Mouse (Mus musculus): Measurements from ENCODE around the gene D930007J09Rik. TPM values are rescaled to one million over a fixed set of nuclear protein-coding genes. Genes with fewer than 3 reads are reported as not detected.

The D930007J09Rik gene
- polyA plus RNA-seq, 1 experiment from 2014 or later, result not detected

DNA sequence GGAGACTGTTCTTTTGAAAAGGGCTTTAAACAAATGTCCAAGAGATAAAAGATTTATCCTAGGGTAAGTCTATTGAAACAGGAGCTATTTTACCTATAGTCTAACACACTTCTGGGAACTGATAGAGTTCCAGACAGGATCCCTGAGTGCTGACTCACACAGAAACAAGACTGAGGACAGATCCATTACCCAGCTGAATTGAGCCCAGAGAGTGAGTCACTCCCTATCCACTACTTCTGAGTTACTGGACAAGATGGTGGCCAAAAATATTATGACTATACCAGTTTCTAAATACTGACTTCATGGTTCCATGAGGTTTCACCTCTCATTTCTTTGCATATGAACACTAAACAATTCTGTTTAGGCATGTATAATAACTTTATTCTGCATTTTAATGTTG, 43.6 kb upstream of the D930007J09Rik start:
- Histone ChIP-seq H3K9me3 (ENCODE audit: low read depth, low read length) (no peaks in the 10 kb centered on the region), H3K36me3 (ENCODE audit: insufficient read depth) (no peaks in the 10 kb centered on the region), H3K9ac (no peak overlapping the region), H3K4me1 (ENCODE audit: insufficient read depth) (no peaks in the 10 kb centered on the region; the same call in 1 of the 2 replicates), H3K4me3 (ENCODE audit: low read depth, low read length) (no peak overlapping the region), H3K27ac (ENCODE audit: low read depth) (no peak overlapping the region), H3K27me3 (ENCODE audit: insufficient read depth, low read length) (no peaks in the 10 kb centered on the region), H3K4me2 (no peak overlapping the region)
- ATAC-seq (ENCODE audit: insufficient read depth) (no peak), DNase-seq (no peak)
- TF ChIP-seq CTCF (IDR thresholded peaks at IDR 0.05; ENCODE audit: low read depth), result no peak

DNA sequence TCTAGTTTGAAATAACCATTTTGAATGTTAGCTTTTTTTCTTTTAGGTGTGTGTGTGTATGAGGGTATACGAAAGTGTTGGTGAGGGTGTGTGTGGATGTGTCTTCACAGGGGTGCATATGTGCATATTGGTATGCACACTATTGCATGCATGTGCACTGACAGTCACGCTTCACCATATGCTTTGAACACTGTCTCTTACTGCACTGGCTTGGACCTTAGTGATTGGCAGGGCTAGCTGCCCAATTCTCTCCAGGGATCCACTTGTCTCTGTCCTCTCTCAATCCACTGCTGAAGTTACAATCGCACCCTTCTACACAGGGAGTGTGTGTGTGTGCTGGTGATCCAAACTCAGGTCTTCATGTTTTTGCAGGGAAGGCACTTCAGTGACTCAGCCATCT, 38.7 kb upstream of the D930007J09Rik start:
- ATAC-seq (ENCODE audit: insufficient read depth) (no peak), DNase-seq (no peak)
- Histone ChIP-seq H3K4me3 (ENCODE audit: low read depth, low read length) (no peak overlapping the region), H3K9ac (no peak overlapping the region), H3K4me2 (no peak overlapping the region), H3K9me3 (ENCODE audit: low read depth, low read length) (no peaks in the 10 kb centered on the region), H3K27me3 (ENCODE audit: insufficient read depth, low read length) (no peaks in the 10 kb centered on the region), H3K27ac (ENCODE audit: low read depth) (no peak overlapping the region), H3K4me1 (ENCODE audit: insufficient read depth) (no peaks in the 10 kb centered on the region), H3K36me3 (ENCODE audit: insufficient read depth) (no peaks in the 10 kb centered on the region)
- WGBS, result 89% methylated on average over 3 of the region's 3 CpGs
- no peak for TF ChIP-seq CTCF (IDR thresholded peaks at IDR 0.05; ENCODE audit: low read depth)

DNA sequence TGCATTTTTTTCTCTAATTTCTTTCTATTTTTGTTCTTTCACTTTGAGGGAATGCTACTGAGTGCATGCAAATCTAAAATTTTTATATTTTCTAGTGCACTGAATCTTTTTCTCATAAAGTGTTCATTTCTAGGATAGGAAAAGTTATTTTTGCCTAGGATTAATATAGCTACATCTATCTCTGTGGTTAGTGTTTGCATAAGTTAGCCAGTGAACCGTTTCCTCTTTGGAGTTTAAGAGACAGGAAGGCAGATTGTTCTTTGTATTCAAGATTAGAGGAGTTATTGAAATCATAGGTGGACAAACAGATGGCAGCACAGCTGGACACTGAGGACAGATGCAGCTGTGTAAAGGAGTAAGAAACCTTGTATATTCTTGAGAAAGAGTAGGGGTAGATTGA, 36.7 kb upstream of the D930007J09Rik start:
- no peaks in the 10 kb centered on the region for H3K27me3 ChIP-seq (ENCODE audit: insufficient read depth, low read length)
- no peaks in the 10 kb centered on the region for H3K36me3 ChIP-seq (ENCODE audit: insufficient read depth)
- no peak for TF ChIP-seq CTCF (IDR thresholded peaks at IDR 0.05; ENCODE audit: low read depth)
- no peak overlapping the region for H3K4me3 ChIP-seq (ENCODE audit: low read depth, low read length)
- no peaks in the 10 kb centered on the region for H3K9me3 ChIP-seq (ENCODE audit: low read depth, low read length)
- no peak for ATAC-seq (ENCODE audit: insufficient read depth)
- H3K4me2 ChIP-seq, result no peak overlapping the region
- H3K27ac ChIP-seq (ENCODE audit: low read depth), result no peak overlapping the region
- H3K9ac ChIP-seq, result no peak overlapping the region
- no peak for DNase-seq
- WGBS, result 47% methylated on average over 1 of the region's 1 CpGs
- H3K4me1 ChIP-seq (ENCODE audit: insufficient read depth), result no peaks in the 10 kb centered on the region

DNA sequence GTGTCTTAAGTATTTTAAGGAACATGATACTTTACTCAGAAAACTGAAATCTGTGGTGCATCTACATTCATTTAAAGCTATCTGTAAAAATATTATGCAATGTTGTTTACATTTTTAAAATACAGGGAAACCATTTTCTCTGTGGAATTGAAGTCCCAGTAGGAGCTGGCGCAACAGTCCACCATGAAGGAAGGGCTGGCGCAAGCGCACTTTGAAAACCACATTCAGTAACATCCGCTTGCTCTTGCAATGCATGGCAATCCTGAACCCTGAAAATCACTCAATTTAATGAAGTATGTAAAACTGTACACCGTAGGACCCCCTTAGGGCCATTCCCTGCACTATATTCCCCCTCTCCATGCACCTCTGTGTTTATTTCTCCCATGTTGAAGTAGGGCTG, 31.9 kb upstream of the D930007J09Rik start:
- TF ChIP-seq CTCF (IDR thresholded peaks at IDR 0.05; ENCODE audit: low read depth), result no peak
- Histone ChIP-seq H3K27me3 (ENCODE audit: insufficient read depth, low read length) (no peaks in the 10 kb centered on the region), H3K9me3 (ENCODE audit: low read depth, low read length) (no peaks in the 10 kb centered on the region), H3K36me3 (ENCODE audit: insufficient read depth) (no peaks in the 10 kb centered on the region), H3K9ac (no peak overlapping the region), H3K4me1 (ENCODE audit: insufficient read depth) (no peaks in the 10 kb centered on the region), H3K4me3 (ENCODE audit: low read depth, low read length) (no peak overlapping the region), H3K27ac (ENCODE audit: low read depth) (no peak overlapping the region), H3K4me2 (no peak overlapping the region)
- WGBS, result 95% methylated on average over 5 of the region's 5 CpGs
- no peak for DNase-seq
- no peak for ATAC-seq (ENCODE audit: insufficient read depth)

DNA sequence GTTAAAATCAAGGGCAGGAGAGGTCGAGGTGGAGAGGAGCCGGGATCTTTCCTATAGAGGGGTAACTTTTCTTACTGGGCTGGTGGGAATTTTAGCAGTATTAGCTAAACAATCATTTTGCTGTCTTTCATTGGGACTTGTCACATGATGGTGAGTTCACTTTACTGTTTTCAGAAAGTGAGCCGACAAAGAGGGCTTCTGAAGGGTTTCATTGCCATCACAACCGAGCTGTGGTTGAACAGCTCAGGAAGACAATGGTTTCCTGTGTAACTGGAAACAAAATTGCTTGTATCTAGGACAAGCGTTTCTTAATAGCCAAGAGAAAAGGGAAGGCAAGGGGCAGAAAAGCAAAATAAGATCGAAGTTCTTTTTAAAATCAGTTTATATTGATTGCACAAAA, 30.6 kb upstream of the D930007J09Rik start:
- ATAC-seq (ENCODE audit: insufficient read depth) (no peak), DNase-seq (no peak)
- 72% methylated on average over 6 of the region's 6 CpGs for WGBS
- H3K27me3 ChIP-seq (ENCODE audit: insufficient read depth, low read length), result no peaks in the 10 kb centered on the region
- no peak overlapping the region for H3K9ac ChIP-seq
- H3K9me3 ChIP-seq (ENCODE audit: low read depth, low read length), result no peaks in the 10 kb centered on the region
- H3K36me3 ChIP-seq (ENCODE audit: insufficient read depth), result no peaks in the 10 kb centered on the region
- no peak overlapping the region for H3K4me3 ChIP-seq (ENCODE audit: low read depth, low read length)
- H3K27ac ChIP-seq (ENCODE audit: low read depth), result no peak overlapping the region
- H3K4me1 ChIP-seq (ENCODE audit: insufficient read depth), result no peaks in the 10 kb centered on the region
- no peak overlapping the region for H3K4me2 ChIP-seq
- TF ChIP-seq CTCF (IDR thresholded peaks at IDR 0.05; ENCODE audit: low read depth), result no peak

DNA sequence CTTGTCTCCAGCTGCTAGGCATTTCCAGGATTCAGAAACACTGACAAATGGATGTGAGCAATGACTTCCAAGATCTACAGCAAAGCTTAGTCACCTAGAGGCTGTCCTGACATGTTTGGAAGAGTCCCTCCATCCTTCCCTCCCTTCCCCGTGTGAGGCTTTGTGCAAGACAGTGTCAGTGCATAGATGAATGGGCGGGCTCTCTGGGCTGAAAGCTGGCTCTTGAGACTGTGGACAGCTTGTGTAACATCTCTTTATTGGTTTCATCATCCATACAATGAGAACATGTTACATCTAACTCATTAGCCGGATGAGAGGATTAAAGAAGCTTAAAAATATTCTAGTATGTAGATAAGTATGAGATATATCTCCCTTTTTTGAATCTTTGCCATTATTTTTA, 30.1 kb upstream of the D930007J09Rik start:
- Histone ChIP-seq H3K4me3 (ENCODE audit: low read depth, low read length) (no peak overlapping the region), H3K27ac (ENCODE audit: low read depth) (no peak overlapping the region), H3K9me3 (ENCODE audit: low read depth, low read length) (no peaks in the 10 kb centered on the region), H3K9ac (no peak overlapping the region), H3K36me3 (ENCODE audit: insufficient read depth) (no peaks in the 10 kb centered on the region), H3K27me3 (ENCODE audit: insufficient read depth, low read length) (no peaks in the 10 kb centered on the region), H3K4me1 (ENCODE audit: insufficient read depth) (no peaks in the 10 kb centered on the region), H3K4me2 (no peak overlapping the region)
- WGBS, result 67% methylated on average over 3 of the region's 3 CpGs
- DNase-seq (no peak), ATAC-seq (ENCODE audit: insufficient read depth) (no peak)
- TF ChIP-seq CTCF (IDR thresholded peaks at IDR 0.05; ENCODE audit: low read depth), result no peak

DNA sequence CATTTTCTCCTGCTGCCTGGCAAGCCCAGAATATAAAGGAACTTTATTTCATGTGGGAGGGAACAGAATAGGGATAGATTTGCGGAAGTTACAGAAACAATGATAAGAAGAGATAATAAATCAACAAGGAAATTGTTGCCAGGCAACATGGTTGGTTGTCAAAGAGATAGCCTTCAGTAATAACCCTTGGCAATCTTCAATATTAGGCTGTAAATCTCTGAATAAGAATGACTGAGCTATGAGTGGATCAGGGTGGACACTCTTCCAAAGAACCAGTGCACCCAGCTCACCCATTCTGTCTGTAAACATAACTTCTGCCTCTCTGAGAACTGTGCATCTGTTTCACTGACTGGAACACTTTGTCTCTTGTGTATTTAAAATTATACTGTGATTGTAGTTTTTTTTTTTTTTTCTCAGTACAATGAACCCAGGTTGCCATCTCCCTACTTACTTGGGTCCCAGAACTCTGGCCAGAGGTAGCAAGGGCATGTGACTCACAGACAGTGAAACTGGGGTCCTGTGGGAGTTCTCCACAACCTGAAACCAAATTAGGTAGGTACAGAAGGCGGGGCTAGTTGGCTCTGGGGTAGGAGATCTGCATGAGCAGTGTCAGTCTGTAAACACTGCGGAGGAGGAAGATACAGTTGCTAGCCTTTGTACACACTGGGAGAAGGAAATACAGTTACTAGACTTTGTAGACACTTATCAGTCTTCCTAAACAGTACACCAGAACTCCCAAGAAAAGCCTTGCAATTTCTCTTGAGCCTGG, 29.0 kb upstream of the D930007J09Rik start:
- Histone ChIP-seq H3K4me3 (ENCODE audit: low read depth, low read length) (no peak overlapping the region), H3K9me3 (ENCODE audit: low read depth, low read length) (no peaks in the 10 kb centered on the region), H3K4me1 (ENCODE audit: insufficient read depth) (no peaks in the 10 kb centered on the region), H3K9ac (no peak overlapping the region), H3K27me3 (ENCODE audit: insufficient read depth, low read length) (no peaks in the 10 kb centered on the region), H3K36me3 (ENCODE audit: insufficient read depth) (no peaks in the 10 kb centered on the region), H3K27ac (ENCODE audit: low read depth) (no peak overlapping the region), H3K4me2 (no peak overlapping the region)
- ATAC-seq (ENCODE audit: insufficient read depth) (no peak), DNase-seq (no peak)
- whole genome bisulfite sequencing, result 64% methylated on average over 3 of the region's 3 CpGs
- TF ChIP-seq CTCF (IDR thresholded peaks at IDR 0.05; ENCODE audit: low read depth), result no peak
